19 mouse cellular contexts compared by ENCODE assay signal in the genomic region with DNA sequence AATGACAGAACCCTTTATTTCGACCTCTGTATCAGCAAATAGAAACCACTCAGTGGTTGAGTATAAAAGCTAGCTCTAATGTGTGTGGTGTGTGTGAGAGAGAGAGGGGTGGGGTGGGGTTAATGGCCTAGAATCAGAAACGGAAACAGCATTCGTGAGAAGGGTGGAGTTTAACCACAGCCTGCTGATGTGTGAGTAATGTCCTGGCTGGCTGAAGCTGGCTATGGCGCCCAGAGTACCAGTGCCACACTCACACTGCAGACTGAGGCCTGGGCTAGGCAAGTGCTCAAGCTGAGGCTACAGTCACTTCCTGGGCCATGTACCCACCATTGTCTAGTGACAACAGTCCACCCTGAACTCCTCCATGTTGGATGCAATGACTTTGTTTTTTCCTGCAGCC. TPM values are rescaled to one million over a fixed set of nuclear protein-coding genes. Genes with fewer than 3 reads are reported as not detected.
A peak's percentile ranks its signal among the peaks of the same experiment; 100 is the strongest.
DNase-seq lines count a peak whose midpoint lies in the region; ATAC-seq and TF ChIP-seq lines count a peak whose summit lies in the region.
"Had no signal": no experiment of that assay in that cellular context is flagged by ENCODE, and none has a peak within 500 bp of the region (broad histone marks: within the 10 kb centered on the region; RNA-seq: fewer than 3 reads in every experiment).

No protein-coding gene starts in this region.

- peak; percentile 47; the same call in 1 of the 2 replicates for ATAC-seq in liver, embryonic 12.5 days
- no peak for ATAC-seq in liver, postnatal 0 days
- ATAC-seq in liver, embryonic 13.5 days (ENCODE audit: low read depth), result peak; percentile 53
- no peak for ATAC-seq in midbrain, embryonic 11.5 days (ENCODE audit: low FRiP score)
- ATAC-seq: hindbrain, postnatal 0 days had no signal

- TF ChIP-seq EP300 in liver, postnatal 0 days (IDR thresholded peaks at IDR 0.05; ENCODE audit: low read depth), result no peak

- H3K36me3 ChIP-seq in liver, embryonic 12.5 days, result no peaks in the 10 kb centered on the region
- H3K36me3 ChIP-seq in liver, postnatal 0 days (replicated peaks; ENCODE audit: insufficient read depth, low read length), result no peaks in the 10 kb centered on the region
- 0 out of 2 replicates have a peak, but pooled peaks cover 3% of the 10 kb centered on the region for H3K36me3 ChIP-seq in liver, embryonic 13.5 days
- H3K36me3 ChIP-seq in midbrain, embryonic 11.5 days (ENCODE audit: control insufficient read depth, insufficient read depth, low read length), result no peaks in the 10 kb centered on the region
- H3K36me3 ChIP-seq: heart, embryonic 12.5 days; lung, embryonic 15.5 days had no signal

- peaks cover 16% of the 10 kb centered on the region for H3K4me1 ChIP-seq in liver, embryonic 12.5 days
- no peaks in the 10 kb centered on the region for H3K4me1 ChIP-seq in liver, postnatal 0 days (ENCODE audit: insufficient read depth)
- H3K4me1 ChIP-seq in liver, embryonic 13.5 days (replicated peaks), result peaks cover 11% of the 10 kb centered on the region
- no peaks in the 10 kb centered on the region for H3K4me1 ChIP-seq in midbrain, embryonic 11.5 days (ENCODE audit: control insufficient read depth, insufficient read depth, low read length)
- H3K4me1 ChIP-seq: heart, embryonic 12.5 days; lung, embryonic 15.5 days; midbrain, embryonic 10.5 days had no signal

- H3K27me3 ChIP-seq in liver, embryonic 12.5 days (replicated peaks), result no peaks in the 10 kb centered on the region
- H3K27me3 ChIP-seq in liver, postnatal 0 days (ENCODE audit: insufficient read depth, low read length), result no peaks in the 10 kb centered on the region
- H3K27me3 ChIP-seq in liver, embryonic 13.5 days, result no peaks in the 10 kb centered on the region
- H3K27me3 ChIP-seq in midbrain, embryonic 11.5 days (ENCODE audit: control insufficient read depth, insufficient read depth, low read length), result no peaks in the 10 kb centered on the region
- H3K27me3 ChIP-seq: heart, embryonic 12.5 days; lung, embryonic 15.5 days had no signal

- 28% methylated on average over 4 of the region's 4 CpGs for WGBS in liver, embryonic 12.5 days (ENCODE audit: insufficient replicate concordance)
- WGBS in liver, postnatal 0 days (ENCODE audit: insufficient replicate concordance), result 48% methylated on average over 4 of the region's 4 CpGs
- 29% methylated on average over 4 of the region's 4 CpGs for WGBS in liver, embryonic 13.5 days (ENCODE audit: insufficient replicate concordance)
- 87% methylated on average over 4 of the region's 4 CpGs for WGBS in midbrain, embryonic 11.5 days

- H3K4me3 ChIP-seq in liver, embryonic 12.5 days, result no peak overlapping the region
- H3K4me3 ChIP-seq in liver, postnatal 0 days (ENCODE audit: low read depth, low read length), result no peak overlapping the region
- H3K4me3 ChIP-seq in liver, embryonic 13.5 days (replicated peaks), result no peak overlapping the region
- H3K4me3 ChIP-seq in midbrain, embryonic 11.5 days (ENCODE audit: low read depth, low read length), result no peak overlapping the region
- H3K4me3 ChIP-seq: heart, embryonic 12.5 days; left cerebral cortex, adult 2 months; lung, embryonic 15.5 days; midbrain, embryonic 10.5 days had no signal

- no peak for TF ChIP-seq CTCF in liver, postnatal 0 days (IDR thresholded peaks at IDR 0.05; ENCODE audit: low read depth)

- DNase-seq in liver, postnatal 0 days, result no peak
- DNase-seq in R1 (ENCODE audit: low read depth, low spot score), result peak; percentile 39
- no peak for DNase-seq in liver, embryonic 13.5 days
- DNase-seq in natural killer cell, adult 2 months (ENCODE audit: low spot score in 2 of 2), result peak; percentile 69 to 86
- no peak for DNase-seq in adrenal gland, postnatal 14 days
- no peak for DNase-seq in midbrain, embryonic 11.5 days (ENCODE audit: low spot score, missing footprints)
- no peak for DNase-seq in right cerebral cortex, postnatal 10 days (ENCODE audit: low spot score in 2 of 2)
- DNase-seq: adrenal gland, adult 8-10 months; cerebellum, adult 8-10 months; embryo, embryonic 11 days; gastrocnemius, postnatal 25 days; heart, postnatal 36 days; right cerebral cortex, adult 18-20 months had no signal

- no peak overlapping the region for H3K4me2 ChIP-seq in liver, embryonic 12.5 days
- H3K4me2 ChIP-seq in liver, postnatal 0 days (ENCODE audit: low read depth, low read length), result no peak overlapping the region
- H3K4me2 ChIP-seq in liver, embryonic 13.5 days, result no peak overlapping the region
- H3K4me2 ChIP-seq in midbrain, embryonic 11.5 days, result no peak overlapping the region
- H3K4me2 ChIP-seq: heart, embryonic 12.5 days; lung, embryonic 15.5 days had no signal

- H3K9ac ChIP-seq in liver, embryonic 12.5 days, result no peak overlapping the region
- H3K9ac ChIP-seq in liver, postnatal 0 days (replicated peaks), result no peak overlapping the region
- H3K9ac ChIP-seq in liver, embryonic 13.5 days, result no peak overlapping the region
- no peak overlapping the region for H3K9ac ChIP-seq in midbrain, embryonic 11.5 days (ENCODE audit: low read length)
- H3K9ac ChIP-seq: heart, embryonic 12.5 days; lung, embryonic 15.5 days had no signal

- H3K9me3 ChIP-seq in liver, embryonic 12.5 days (replicated peaks), result no peaks in the 10 kb centered on the region
- no peaks in the 10 kb centered on the region for H3K9me3 ChIP-seq in liver, postnatal 0 days (ENCODE audit: low read length)
- no peaks in the 10 kb centered on the region for H3K9me3 ChIP-seq in liver, embryonic 13.5 days (replicated peaks)
- H3K9me3 ChIP-seq in midbrain, embryonic 11.5 days (ENCODE audit: control insufficient read depth, low read length), result no peaks in the 10 kb centered on the region; the same call in 1 of the 2 replicates
- H3K9me3 ChIP-seq: heart, embryonic 12.5 days; lung, embryonic 15.5 days; midbrain, embryonic 10.5 days had no signal

- no peak overlapping the region for H3K27ac ChIP-seq in liver, embryonic 12.5 days
- no peak overlapping the region for H3K27ac ChIP-seq in liver, postnatal 0 days (ENCODE audit: low read depth)
- H3K27ac ChIP-seq in liver, embryonic 13.5 days, result no peak overlapping the region
- no peak overlapping the region for H3K27ac ChIP-seq in midbrain, embryonic 11.5 days (ENCODE audit: low read depth, low read length)
- H3K27ac ChIP-seq: hindbrain, postnatal 0 days; left cerebral cortex, adult 2 months; lung, embryonic 15.5 days; midbrain, embryonic 10.5 days had no signal

RNA-seq across cellular contexts. Expression of a gene that starts 29.6 kb away (rescaled TPM):
- polyA plus RNA-seq in liver, embryonic 12.5 days (2016; fragmentation: Nextera tagmentation; extraction: Ambion mirVana), result 1.1 and 1.3 TPM in 2 replicates
- 0.25 and 0.32 TPM in 2 replicates for polyA plus RNA-seq in liver, postnatal 0 days (2015; fragmentation: Nextera tagmentation; extraction: Ambion mirVana)
- polyA plus RNA-seq in liver, embryonic 13.5 days (2015; fragmentation: Nextera tagmentation; extraction: Ambion mirVana), result 0.80 TPM in 2 replicates
- total RNA-seq in adrenal gland, postnatal 14 days (2021), result 2.1 and 2.5 TPM in 2 replicates
- 7.9 and 8.1 TPM in 2 replicates for polyA plus RNA-seq in midbrain, embryonic 11.5 days (2014; fragmentation: Nextera tagmentation; extraction: Ambion mirVana)

RNA-seq across cellular contexts. Expression of a gene that starts 40.5 kb away (rescaled TPM):
- polyA plus RNA-seq in liver, embryonic 12.5 days (2016; fragmentation: Nextera tagmentation; extraction: Ambion mirVana), result 0.05 TPM in 1 of 2 replicates, not detected in the other
- not detected in 2 replicates for polyA plus RNA-seq in liver, postnatal 0 days (2015; fragmentation: Nextera tagmentation; extraction: Ambion mirVana)
- 0.02 TPM in 1 of 2 replicates, not detected in the other for polyA plus RNA-seq in liver, embryonic 13.5 days (2015; fragmentation: Nextera tagmentation; extraction: Ambion mirVana)
- total RNA-seq in adrenal gland, postnatal 14 days (2021), result 0.41 and 1.0 TPM in 2 replicates
- 0.19 and 0.30 TPM in 2 replicates for polyA plus RNA-seq in midbrain, embryonic 11.5 days (2014; fragmentation: Nextera tagmentation; extraction: Ambion mirVana)

Comparison
In these comparisons a context has a peak if more than half of its experiments do, and no peak if none do; other contexts are left out.
1. ATAC-seq: peak in liver, embryonic 12.5 days (single experiment) and liver, embryonic 13.5 days (single experiment); none in liver, postnatal 0 days (single experiment) and midbrain, embryonic 11.5 days (single experiment).
2. DNase-seq: peak in R1 (single experiment) and natural killer cell, adult 2 months (2 of 2); none in liver, postnatal 0 days (single experiment), liver, embryonic 13.5 days (single experiment), adrenal gland, postnatal 14 days (single experiment), midbrain, embryonic 11.5 days (single experiment) and right cerebral cortex, postnatal 10 days (0 of 2).